ENCODE assay signal across 22 mouse cellular contexts in genomic region chr17:31734521-31734920, GRCm38 (mm10). TPM values are rescaled to one million over a fixed set of nuclear protein-coding genes. Genes with fewer than 3 reads are reported as not detected.
DNase-seq lines count a peak whose midpoint lies in the region; ATAC-seq and TF ChIP-seq lines count a peak whose summit lies in the region.
"Had no signal": no experiment of that assay in that cellular context is flagged by ENCODE, and none has a peak within 500 bp of the region (broad histone marks: within the 10 kb centered on the region; RNA-seq: fewer than 3 reads in every experiment).

No protein-coding gene starts in this region.

- no peak for TF ChIP-seq CTCF in E14TG2a.4 (conservative IDR thresholded peaks at IDR 0.05; ENCODE audit: low read length)

- no peaks in the 10 kb centered on the region for H3K27me3 ChIP-seq in intestine, embryonic 14.5 days (replicated peaks; ENCODE audit: control insufficient read depth, insufficient read depth, low read length)
- no peaks in the 10 kb centered on the region for H3K27me3 ChIP-seq in intestine, embryonic 16.5 days (replicated peaks; ENCODE audit: control insufficient read depth, insufficient read depth, low read length)
- H3K27me3 ChIP-seq in E14TG2a.4 (ENCODE audit: insufficient read depth, low read length) = peaks cover 8% of the 10 kb centered on the region
- H3K27me3 ChIP-seq in embryonic facial prominence, embryonic 15.5 days = no peaks in the 10 kb centered on the region
- H3K27me3 ChIP-seq in kidney, embryonic 16.5 days (ENCODE audit: insufficient read depth, low read length) = no peaks in the 10 kb centered on the region
- H3K27me3 ChIP-seq: hindbrain, embryonic 12.5 days; limb, embryonic 13.5 days; neural tube, embryonic 13.5 days had no signal

- no peak overlapping the region for H3K9ac ChIP-seq in intestine, embryonic 14.5 days (ENCODE audit: low read length)
- no peak overlapping the region for H3K9ac ChIP-seq in intestine, embryonic 16.5 days (ENCODE audit: low read depth, low read length)
- no peak overlapping the region for H3K9ac ChIP-seq in embryonic facial prominence, embryonic 15.5 days
- no peak overlapping the region for H3K9ac ChIP-seq in kidney, embryonic 16.5 days (replicated peaks; ENCODE audit: low read length)
- H3K9ac ChIP-seq: forebrain, postnatal 0 days; hindbrain, embryonic 12.5 days; limb, embryonic 13.5 days; liver, postnatal 0 days; neural tube, embryonic 13.5 days had no signal

- no peak for DNase-seq in intestine, embryonic 14.5 days (ENCODE audit: low spot score)
- DNase-seq in thymus, postnatal 10 days (ENCODE audit: low spot score in 2 of 2) = peak; percentile 12 to 33
- DNase-seq in adrenal gland, adult 18-20 months (ENCODE audit: low spot score in 2 of 2) = no peak
- DNase-seq in adrenal gland, postnatal 14 days = no peak
- DNase-seq: cerebellum, adult 18-20 months; forebrain, postnatal 0 days; gastrocnemius, postnatal 36 days; kidney, adult 11 months; kidney, postnatal 25 days; liver, postnatal 0 days had no signal

- H3K27ac ChIP-seq in intestine, embryonic 14.5 days (ENCODE audit: low read depth) = no peak overlapping the region
- no peak overlapping the region for H3K27ac ChIP-seq in intestine, embryonic 16.5 days (ENCODE audit: low read length)
- 0 out of 2 replicates have a peak overlapping the region, but pooled peaks have one; percentile 17 for H3K27ac ChIP-seq in embryonic facial prominence, embryonic 15.5 days (replicated peaks)
- no peak overlapping the region for H3K27ac ChIP-seq in kidney, embryonic 16.5 days (ENCODE audit: low read length)
- H3K27ac ChIP-seq: hindbrain, embryonic 12.5 days; left cerebral cortex, adult 2 months; limb, embryonic 13.5 days; macrophage; neural tube, embryonic 13.5 days had no signal

- H3K4me2 ChIP-seq in intestine, embryonic 14.5 days (ENCODE audit: low read length) = 0 out of 2 replicates have a peak overlapping the region, but pooled peaks have one; percentile 6
- no peak overlapping the region for H3K4me2 ChIP-seq in intestine, embryonic 16.5 days (ENCODE audit: low read depth, low read length)
- H3K4me2 ChIP-seq in embryonic facial prominence, embryonic 15.5 days (replicated peaks) = no peak overlapping the region
- H3K4me2 ChIP-seq in kidney, embryonic 16.5 days (replicated peaks; ENCODE audit: low read depth, low read length) = no peak overlapping the region
- H3K4me2 ChIP-seq: hindbrain, embryonic 12.5 days; limb, embryonic 13.5 days; neural tube, embryonic 13.5 days had no signal

- no peak for ATAC-seq in intestine, embryonic 14.5 days (replicated peaks; ENCODE audit: low FRiP score, low TSS enrichment, low read depth)
- no peak for ATAC-seq in intestine, embryonic 16.5 days
- ATAC-seq in embryonic facial prominence, embryonic 15.5 days (ENCODE audit: insufficient number of reproducible peaks, low FRiP score, low TSS enrichment, low read depth) = no peak
- ATAC-seq in kidney, embryonic 16.5 days (ENCODE audit: low FRiP score, low TSS enrichment) = no peak
- ATAC-seq: forebrain, postnatal 0 days; liver, postnatal 0 days had no signal

- H3K4me1 ChIP-seq in intestine, embryonic 14.5 days (replicated peaks; ENCODE audit: control insufficient read depth, insufficient read depth, low read length) = 0 out of 2 replicates have a peak, but pooled peaks cover 4% of the 10 kb centered on the region
- H3K4me1 ChIP-seq in intestine, embryonic 16.5 days (ENCODE audit: control insufficient read depth, insufficient read depth, low read length) = peaks cover 5% of the 10 kb centered on the region
- H3K4me1 ChIP-seq in E14TG2a.4 (replicated peaks; ENCODE audit: low read depth, low read length) = peaks cover 81% of the 10 kb centered on the region
- H3K4me1 ChIP-seq in embryonic facial prominence, embryonic 15.5 days = peaks cover 23% of the 10 kb centered on the region; the same call in 1 of the 2 replicates
- peaks cover 3% of the 10 kb centered on the region; the same call in 1 of the 2 replicates for H3K4me1 ChIP-seq in kidney, embryonic 16.5 days (ENCODE audit: insufficient read depth, low read length)
- H3K4me1 ChIP-seq: hindbrain, embryonic 12.5 days had no signal

- H3K36me3 ChIP-seq in intestine, embryonic 14.5 days (ENCODE audit: control insufficient read depth, insufficient read depth, low read length) = no peaks in the 10 kb centered on the region
- H3K36me3 ChIP-seq in intestine, embryonic 16.5 days (ENCODE audit: control insufficient read depth, insufficient read depth, low read length) = no peaks in the 10 kb centered on the region
- no peaks in the 10 kb centered on the region for H3K36me3 ChIP-seq in E14TG2a.4 (ENCODE audit: insufficient read depth, low read length)
- no peaks in the 10 kb centered on the region for H3K36me3 ChIP-seq in embryonic facial prominence, embryonic 15.5 days
- H3K36me3 ChIP-seq in kidney, embryonic 16.5 days (ENCODE audit: insufficient read depth, low read length) = no peaks in the 10 kb centered on the region
- H3K36me3 ChIP-seq: hindbrain, embryonic 12.5 days; limb, embryonic 13.5 days; neural tube, embryonic 13.5 days had no signal

- H3K9me3 ChIP-seq in intestine, embryonic 14.5 days (ENCODE audit: control insufficient read depth, low read length) = no peaks in the 10 kb centered on the region
- no peaks in the 10 kb centered on the region for H3K9me3 ChIP-seq in intestine, embryonic 16.5 days (ENCODE audit: control insufficient read depth, low read length)
- no peaks in the 10 kb centered on the region for H3K9me3 ChIP-seq in E14TG2a.4 (ENCODE audit: low read length)
- no peaks in the 10 kb centered on the region for H3K9me3 ChIP-seq in embryonic facial prominence, embryonic 15.5 days (replicated peaks)
- no peaks in the 10 kb centered on the region for H3K9me3 ChIP-seq in kidney, embryonic 16.5 days (ENCODE audit: low read length)
- H3K9me3 ChIP-seq: hindbrain, embryonic 12.5 days; limb, embryonic 13.5 days; neural tube, embryonic 13.5 days had no signal

- H3K4me3 ChIP-seq in intestine, embryonic 14.5 days (ENCODE audit: low read depth, low read length) = no peak overlapping the region
- no peak overlapping the region for H3K4me3 ChIP-seq in intestine, embryonic 16.5 days (ENCODE audit: low read length)
- H3K4me3 ChIP-seq in E14TG2a.4 (replicated peaks; ENCODE audit: low read length) = peak overlapping the region; percentile 14; the same call in 1 of the 2 replicates
- no peak overlapping the region for H3K4me3 ChIP-seq in embryonic facial prominence, embryonic 15.5 days (replicated peaks)
- H3K4me3 ChIP-seq in kidney, embryonic 16.5 days (ENCODE audit: low read length) = no peak overlapping the region
- H3K4me3 ChIP-seq: erythroblast, embryonic 14.5 days; hindbrain, embryonic 12.5 days; left cerebral cortex, adult 2 months; limb, embryonic 13.5 days; neural tube, embryonic 13.5 days had no signal

- 48% methylated on average over 7 of the region's 7 CpGs for WGBS in intestine, embryonic 14.5 days
- 44% methylated on average over 7 of the region's 7 CpGs for WGBS in intestine, embryonic 16.5 days
- WGBS in embryonic facial prominence, embryonic 15.5 days = 40% methylated on average over 7 of the region's 7 CpGs
- 52% methylated on average over 7 of the region's 7 CpGs for WGBS in kidney, embryonic 16.5 days

RNA-seq across cellular contexts. Expression of gene Cryaa, which starts 56.9 kb away (rescaled TPM):
- polyA plus RNA-seq in intestine, embryonic 14.5 days (2014; fragmentation: Nextera tagmentation; extraction: Ambion mirVana) = 0.13 and 0.14 TPM in 2 replicates
- polyA plus RNA-seq in intestine, embryonic 16.5 days (2015; fragmentation: Nextera tagmentation; extraction: Ambion mirVana) = 0.31 and 0.39 TPM in 2 replicates
- 9.2 and 14.2 TPM in 2 replicates for polyA plus RNA-seq in embryonic facial prominence, embryonic 15.5 days (2015; fragmentation: Nextera tagmentation; extraction: Ambion mirVana)
- not detected for total RNA-seq in adrenal gland, adult 18-20 months (2021)
- not detected in 2 replicates for total RNA-seq in adrenal gland, postnatal 14 days (2021)
- polyA plus RNA-seq in kidney, embryonic 16.5 days (2015; fragmentation: Nextera tagmentation; extraction: Ambion mirVana) = not detected in 2 replicates
- total RNA-seq: forebrain, postnatal 0 days; gastrocnemius, postnatal 36 days; left cerebral cortex, adult 2 months had no signal
- polyA plus RNA-seq: C2C12; erythroblast, embryonic 14.5 days; forebrain, postnatal 0 days; heart, embryonic 14.5 days; hindbrain, embryonic 12.5 days; limb, embryonic 13.5 days; liver, postnatal 0 days; macrophage; neural tube, embryonic 13.5 days had no signal

Comparison
In these comparisons a context has a peak if more than half of its experiments do, and no peak if none do; other contexts are left out.
1. DNase-seq: peak in thymus, postnatal 10 days (2 of 2); none in intestine, embryonic 14.5 days (single experiment), adrenal gland, adult 18-20 months (0 of 2) and adrenal gland, postnatal 14 days (single experiment).